Mouse (Mus musculus): ENCODE data around the gene Cln6. TPM values are rescaled to one million over a fixed set of nuclear protein-coding genes. Genes with fewer than 3 reads are reported as not detected.

Gene Cln6
- 5.2 to 11.1 TPM (median 7.4 TPM) in 4 replicates for total RNA-seq (2023; ENCODE audit: inconsistent age)

DNA sequence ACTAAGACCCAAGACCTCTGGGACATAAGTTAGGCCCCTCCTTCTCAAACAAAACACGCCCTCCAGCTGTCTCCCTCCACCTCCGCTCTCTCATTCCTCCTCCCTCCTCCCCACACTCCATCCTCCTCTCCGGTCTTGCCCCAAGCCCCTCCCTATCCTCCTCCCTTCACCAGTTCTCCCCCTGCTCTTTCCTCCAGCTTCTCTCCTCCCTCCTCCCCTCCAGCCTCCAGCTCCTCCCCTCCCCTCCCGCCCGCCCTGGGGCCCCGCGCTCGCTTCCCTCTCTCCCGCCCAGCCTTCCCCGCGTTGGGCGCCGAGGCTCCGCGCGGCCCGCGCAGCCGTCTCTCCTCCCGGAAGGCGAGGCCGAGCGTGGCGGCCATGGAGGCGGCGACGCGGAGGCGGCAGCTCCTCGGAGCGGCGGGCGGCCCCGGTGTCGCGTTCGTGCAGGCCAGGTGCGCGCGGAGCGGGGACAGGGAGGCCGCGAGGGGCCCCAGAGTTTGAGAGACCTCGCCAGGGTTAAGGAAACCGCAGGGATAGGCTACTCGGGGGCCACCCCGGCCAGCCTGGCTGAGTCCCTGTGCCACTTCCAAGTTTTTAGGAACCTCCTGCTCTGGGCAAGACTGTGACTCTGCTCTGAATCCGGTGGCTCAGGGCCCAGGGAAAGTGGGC is at the start of gene Cln6:
Cln6 (plus strand) TSS at position 280 of the 666 bp plus-strand sequence.

DNA sequence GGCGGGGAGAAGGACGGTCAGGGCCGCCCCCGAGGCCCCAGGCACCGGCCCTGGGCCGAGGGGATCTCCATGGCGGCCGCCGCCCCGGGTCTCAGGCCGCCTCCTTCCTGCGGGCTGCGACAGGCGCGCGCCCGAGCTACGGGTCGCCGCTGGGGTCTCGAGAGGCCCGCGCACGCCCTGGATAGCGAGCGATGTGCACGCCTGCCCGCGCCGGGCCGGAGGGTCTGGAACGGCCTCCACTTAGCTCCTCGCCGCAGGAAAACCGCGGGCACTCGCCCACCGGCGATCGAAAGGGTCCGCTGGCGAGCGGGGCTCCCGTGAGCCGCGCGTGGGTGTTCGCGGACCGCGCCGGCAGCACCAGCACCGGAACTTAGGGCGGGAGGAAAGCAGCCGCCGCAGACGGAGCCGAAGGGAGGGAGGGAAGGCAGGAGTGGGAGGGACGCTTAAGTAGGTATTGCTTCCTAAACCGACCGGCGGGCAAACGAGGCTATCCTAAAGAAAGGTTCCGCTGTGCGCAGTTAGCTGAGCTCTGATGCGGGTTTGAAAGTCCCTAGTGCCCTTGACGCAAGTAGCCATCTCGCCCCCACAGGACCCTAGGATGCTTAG is 27.0 kb upstream of the Cln6 start, which contains the start of gene Fem1b:
Fem1b (minus strand) TSS at position 419 of the 606 bp plus-strand sequence.

DNA sequence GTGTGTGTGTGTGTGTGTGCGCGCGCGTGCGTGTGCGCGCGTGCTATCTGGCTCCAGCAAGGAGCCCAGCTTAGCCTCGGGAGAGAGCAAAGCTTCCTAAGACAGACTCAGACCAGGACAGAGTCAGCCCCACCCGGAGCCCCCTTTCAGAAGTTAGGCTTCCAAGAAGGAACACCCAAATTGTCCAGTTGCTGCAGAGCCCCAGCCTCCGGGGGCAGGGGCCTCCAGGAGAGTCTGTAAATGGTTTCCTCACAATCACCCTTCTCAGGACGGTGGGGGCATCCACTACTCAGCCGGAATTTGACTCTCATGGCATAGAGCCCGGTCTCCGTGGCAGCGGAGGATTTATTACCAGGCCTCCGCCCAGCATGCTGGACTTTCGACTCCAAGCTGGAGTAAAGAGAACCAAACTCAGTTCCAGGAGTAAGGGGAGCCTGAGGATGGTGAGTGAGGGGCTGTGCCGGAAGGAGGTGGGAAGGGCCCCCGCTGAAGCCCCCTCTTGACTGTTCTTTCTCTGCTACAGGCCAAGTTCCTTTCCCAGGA is 19.2 kb downstream of the Cln6 start, which contains the start of gene Calml4:
Calml4 (plus strand) TSS at position 362 of the 543 bp plus-strand sequence.

Other genes starting within 250 kb of the Cln6 start
- not detected in 4 replicates for gene Itga11, start 161.0 kb upstream of the Cln6 start, total RNA-seq (2023; ENCODE audit: inconsistent age)
- gene Fem1b, start 26.9 kb upstream of the Cln6 start, total RNA-seq (2023; ENCODE audit: inconsistent age), result 22.8 to 25.7 TPM (median 23.8 TPM) in 4 replicates
- not detected in 4 replicates for gene Calml4, start 19.3 kb downstream of the Cln6 start, total RNA-seq (2023; ENCODE audit: inconsistent age)
- 107 to 128 TPM (median 120 TPM) in 4 replicates for gene Pias1, start 149.1 kb downstream of the Cln6 start, total RNA-seq (2023; ENCODE audit: inconsistent age)

All from B cell, adult (primary cell).